Mouse (Mus musculus): ENCODE results near the gene Col5a1.

Col5a1 gene

GRCm38 (mm10) chr2:28032469-28032868 lies 146.2 kb downstream of the Col5a1 start:
- DNase-seq (ENCODE audit: extremely low read depth, low read depth) = peak; percentile 76

- no peak for DNase-seq (ENCODE audit: extremely low read depth, low read depth)
Observed at GRCm38 (mm10) chr2:28034011-28034710, 147.9 kb downstream of the Col5a1 start.

GRCm38 (mm10) chr2:28036788-28037187 lies 150.6 kb downstream of the Col5a1 start:
- no peak for DNase-seq (ENCODE audit: extremely low read depth, low read depth)

- DNase-seq (ENCODE audit: extremely low read depth, low read depth) = no peak
Observed at GRCm38 (mm10) chr2:28037505-28038390, 151.5 kb downstream of the Col5a1 start.

GRCm38 (mm10) chr2:28038391-28039096 lies 152.3 kb downstream of the Col5a1 start:
- DNase-seq (ENCODE audit: extremely low read depth, low read depth) = no peak

- DNase-seq (ENCODE audit: extremely low read depth, low read depth) = no peak
Observed at GRCm38 (mm10) chr2:28039647-28040325, 153.6 kb downstream of the Col5a1 start.

- DNase-seq (ENCODE audit: extremely low read depth, low read depth) = no peak
Observed at GRCm38 (mm10) chr2:28040466-28040865, 154.2 kb downstream of the Col5a1 start.

- no peak for DNase-seq (ENCODE audit: extremely low read depth, low read depth)
Observed at GRCm38 (mm10) chr2:28044920-28045598, 158.8 kb downstream of the Col5a1 start.

GRCm38 (mm10) chr2:28046311-28046710 lies 160.1 kb downstream of the Col5a1 start:
- no peak for DNase-seq (ENCODE audit: extremely low read depth, low read depth)

GRCm38 (mm10) chr2:28047092-28047491 lies 160.9 kb downstream of the Col5a1 start:
- DNase-seq (ENCODE audit: extremely low read depth, low read depth) = no peak

GRCm38 (mm10) chr2:28059922-28060321 lies 173.7 kb downstream of the Col5a1 start:
- DNase-seq (ENCODE audit: extremely low read depth, low read depth) = no peak

GRCm38 (mm10) chr2:28063711-28064338 lies 177.6 kb downstream of the Col5a1 start:
- no peak for DNase-seq (ENCODE audit: extremely low read depth, low read depth)

- peak; percentile 95 for DNase-seq (ENCODE audit: extremely low read depth, low read depth)
Observed at GRCm38 (mm10) chr2:28064339-28065080, 178.3 kb downstream of the Col5a1 start.

GRCm38 (mm10) chr2:28065081-28065651 lies 178.9 kb downstream of the Col5a1 start:
- peak; percentile 67 for DNase-seq (ENCODE audit: extremely low read depth, low read depth)

GRCm38 (mm10) chr2:28066686-28067085 lies 180.5 kb downstream of the Col5a1 start:
- no peak for DNase-seq (ENCODE audit: extremely low read depth, low read depth)

GRCm38 (mm10) chr2:28067175-28067574 lies 180.9 kb downstream of the Col5a1 start:
- DNase-seq (ENCODE audit: extremely low read depth, low read depth) = no peak

- peak; percentile 78 for DNase-seq (ENCODE audit: extremely low read depth, low read depth)
Observed at GRCm38 (mm10) chr2:28067821-28068536, 181.8 kb downstream of the Col5a1 start.

- DNase-seq (ENCODE audit: extremely low read depth, low read depth) = peak; percentile 65
Observed at GRCm38 (mm10) chr2:28068537-28068878, 182.3 kb downstream of the Col5a1 start.
